Mouse (Mus musculus) adipose tissue, adult 10 weeks (tissue): ENCODE data around the gene Actl11. TPM values are rescaled to one million over a fixed set of nuclear protein-coding genes. Genes with fewer than 3 reads are reported as not detected.

Experiments
- polyA plus RNA-seq: library from polyadenylated mRNA; stranded (reverse); fragments of 350-450 nt; fragmentation: Illumina TruSeq; extraction: RNeasy Lipid Tissue Mini Kit (QIAGEN cat#74804); gene quantifications from one replicate; pipeline ENCODE4 v1.2.3, GENCODE M21; 2014; ENCODE audit warnings: low read depth, low replicate concordance

The Actl11 gene
- polyA plus RNA-seq, result 5.8 TPM

DNA sequence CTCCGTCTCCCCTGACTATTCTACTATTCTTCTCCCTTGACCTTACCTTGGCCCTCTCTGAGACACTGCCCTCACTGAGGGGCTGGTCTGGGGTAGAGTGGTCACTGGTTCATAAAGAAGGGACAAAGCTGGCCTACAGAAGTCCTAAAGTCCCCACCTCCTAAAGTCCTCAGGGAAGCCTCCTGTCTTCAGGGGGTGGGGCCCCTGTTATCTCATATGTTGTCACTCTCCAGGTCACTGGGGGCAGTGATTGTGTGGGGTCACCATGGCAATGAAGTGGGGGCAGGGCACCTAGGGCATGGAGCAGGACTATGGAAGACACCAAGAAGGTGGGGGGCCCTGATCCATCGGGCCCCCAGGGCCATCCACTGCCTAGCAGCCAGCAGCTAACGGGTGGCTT lies at the start of gene Actl11:
Gene Actl11 (plus strand): TSS at position 301 of the 400 bp plus-strand sequence.

GRCm38 (mm10) chr9:107887804-107888266 lies 40.4 kb upstream of the Actl11 start, which contains the start of gene Mon1a:
Gene Mon1a (plus strand): TSS chr9:107888151.

GRCm38 (mm10) chr9:107906252-107906966 lies 21.9 kb upstream of the Actl11 start, which contains the start of gene Mst1r:
Gene Mst1r (plus strand): TSS chr9:107906873.

GRCm38 (mm10) chr9:107935374-107935773 lies 7.1 kb downstream of the Actl11 start, which contains the start of gene Camkv:
Gene Camkv (plus strand): TSS chr9:107935674.

DNA sequence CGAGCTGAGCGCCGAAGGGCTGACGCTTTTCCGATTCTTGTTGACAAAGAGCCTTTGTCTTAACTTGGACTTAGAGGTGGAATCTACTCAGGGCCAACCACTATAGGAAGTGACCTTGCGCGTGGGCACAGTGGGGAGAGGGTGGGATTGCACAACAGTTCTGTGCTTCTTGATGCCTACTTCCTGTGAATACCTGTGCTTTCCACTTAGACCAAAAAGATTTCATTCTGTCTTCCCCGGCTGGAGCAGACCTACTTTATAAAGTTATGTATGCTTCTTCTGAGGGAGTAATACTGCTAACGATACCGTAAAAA lies 21.6 kb downstream of the Actl11 start, which contains the start of gene Traip:
Gene Traip (plus strand): TSS at position 215 of the 314 bp plus-strand sequence.

GRCm38 (mm10) chr9:107975399-107976386 lies 47.4 kb downstream of the Actl11 start, which contains the start of gene Uba7:
Gene Uba7 (plus strand): TSS chr9:107975505.

Other genes starting within 250 kb of the Actl11 start
- not detected for gene Gnat1, start 248.8 kb upstream of the Actl11 start, polyA plus RNA-seq
- gene Sema3f, start 218.0 kb upstream of the Actl11 start, polyA plus RNA-seq, result 24.8 TPM
- 101 TPM for gene Rbm5, start 157.5 kb upstream of the Actl11 start, polyA plus RNA-seq
- 49.4 TPM for gene Rbm6, start 55.2 kb upstream of the Actl11 start, polyA plus RNA-seq
- gene Mon1a, start 40.3 kb upstream of the Actl11 start, polyA plus RNA-seq, result 14.8 TPM
- gene Mst1r, start 21.6 kb upstream of the Actl11 start, polyA plus RNA-seq, result 10.8 TPM
- 0.51 TPM for gene Camkv, start 7.2 kb downstream of the Actl11 start, polyA plus RNA-seq
- 1.1 TPM for gene Traip, start 21.7 kb downstream of the Actl11 start, polyA plus RNA-seq
- gene Uba7, start 47.0 kb downstream of the Actl11 start, polyA plus RNA-seq, result 30.8 TPM
- gene Gm20661, start 54.6 kb downstream of the Actl11 start, polyA plus RNA-seq, result 1.5 TPM
- 7.1 TPM for gene Inka1, start 57.4 kb downstream of the Actl11 start, polyA plus RNA-seq
- gene Cdhr4, start 64.0 kb downstream of the Actl11 start, polyA plus RNA-seq, result 13.2 TPM
- 1.5 TPM for gene Gm20662, start 67.9 kb downstream of the Actl11 start, polyA plus RNA-seq
- gene Ip6k1, start 74.0 kb downstream of the Actl11 start, polyA plus RNA-seq, result 73.8 TPM
- gene Gmppb, start 120.8 kb downstream of the Actl11 start, polyA plus RNA-seq, result 51.6 TPM
- gene Amigo3, start 124.7 kb downstream of the Actl11 start, polyA plus RNA-seq, result 4.1 TPM
- 0.15 TPM for gene Mst1, start 152.0 kb downstream of the Actl11 start, polyA plus RNA-seq
- 44.0 TPM for gene Rnf123, start 154.9 kb downstream of the Actl11 start, polyA plus RNA-seq
- 51.9 TPM for gene Apeh, start 166.1 kb downstream of the Actl11 start, polyA plus RNA-seq